Mouse (Mus musculus) hematopoietic stem cell, adult 5-6 weeks (primary cell): Measurements from ENCODE around the gene Pltp. TPM values are rescaled to one million over a fixed set of nuclear protein-coding genes. Genes with fewer than 3 reads are reported as not detected.

Source experiments
- ATAC-seq, 2 experiments: fragments of 125-278 bp in 1 of 2; replicated peaks in 1 of 2; 2 replicates each; pipeline ENCODE4 v1.8.0; 2016 to 2017; ENCODE audit warnings: inconsistent platforms in 2 of 2, mild to moderate bottlenecking in 2 of 2, moderate number of reproducible peaks in 2 of 2, low read depth in 1 of 2, moderate TSS enrichment in 1 of 2; ENCODE audit not compliant: low FRiP score in 2 of 2, poor library complexity in 2 of 2, severe bottlenecking in 2 of 2, insufficient read depth in 1 of 2, low TSS enrichment in 1 of 2
- total RNA-seq: library from RNA; stranded (forward); fragments of 172-1452, 232-1000 nt; gene quantifications from 2 replicates; pipeline ENCODE4 v1.2.3, GENCODE M21; 2017

Gene Pltp
- total RNA-seq, result 0.55 and 0.56 TPM in 2 replicates

DNA sequence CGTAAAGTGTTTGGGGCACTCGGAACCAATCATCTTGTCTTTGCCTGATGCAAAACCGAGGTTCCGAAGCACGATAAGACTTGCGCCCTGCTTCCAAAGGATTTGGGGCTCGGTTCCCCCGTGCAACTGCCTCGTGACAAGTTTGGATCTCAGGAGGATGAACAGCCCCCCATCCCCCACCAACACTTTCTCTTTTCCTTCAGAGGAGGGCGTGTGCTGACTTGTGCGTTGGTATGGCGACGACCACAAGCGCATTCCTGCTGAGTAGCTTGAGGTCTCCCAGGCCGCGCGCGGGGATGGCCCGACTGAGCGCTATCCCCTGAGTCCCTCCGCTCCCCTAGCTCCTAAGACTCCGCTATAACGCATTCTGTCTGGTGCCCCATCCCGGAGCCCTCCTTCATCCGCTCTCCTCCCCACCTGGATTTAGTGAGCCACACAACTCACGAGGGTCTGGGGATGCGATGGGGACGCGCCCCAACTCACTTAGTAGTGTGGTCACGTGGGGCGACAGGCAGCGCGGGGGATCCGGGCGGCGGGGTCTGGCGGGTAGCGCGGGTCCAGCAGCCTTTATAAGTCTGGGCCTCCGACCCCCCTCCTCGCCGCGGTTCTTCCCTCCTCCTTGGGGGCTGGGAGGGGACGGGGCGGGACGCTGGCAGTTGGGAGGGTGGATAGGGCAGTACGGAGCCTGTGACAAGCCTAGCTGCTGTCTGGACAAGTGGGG is at the start of gene Pltp:
TSS of gene Pltp (minus strand) at position 611 of the 721 bp plus-strand sequence.
- peak; percentile 59 to 64; a peak in 3 of 4 replicates for ATAC-seq

DNA sequence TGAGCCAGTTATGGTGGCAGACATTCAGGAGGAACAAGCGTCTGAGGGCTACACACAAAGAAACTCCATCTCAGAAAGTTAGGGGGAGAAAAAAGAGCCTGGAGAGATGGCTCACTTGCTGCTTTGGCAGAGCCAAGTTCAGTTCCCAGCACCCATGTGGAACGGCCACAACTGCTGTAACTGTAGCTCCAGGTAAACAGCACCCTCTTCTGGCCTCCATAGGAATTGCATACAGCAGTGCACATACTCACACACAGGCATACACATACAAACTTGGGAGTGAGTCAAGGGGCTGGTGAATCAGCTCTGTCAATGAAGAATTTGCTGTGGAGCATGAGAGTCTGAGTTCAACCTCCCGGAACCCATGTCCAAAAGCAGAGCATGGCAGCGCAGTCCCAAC is 48.6 kb upstream of the Pltp start:
- ATAC-seq, result no peak

DNA sequence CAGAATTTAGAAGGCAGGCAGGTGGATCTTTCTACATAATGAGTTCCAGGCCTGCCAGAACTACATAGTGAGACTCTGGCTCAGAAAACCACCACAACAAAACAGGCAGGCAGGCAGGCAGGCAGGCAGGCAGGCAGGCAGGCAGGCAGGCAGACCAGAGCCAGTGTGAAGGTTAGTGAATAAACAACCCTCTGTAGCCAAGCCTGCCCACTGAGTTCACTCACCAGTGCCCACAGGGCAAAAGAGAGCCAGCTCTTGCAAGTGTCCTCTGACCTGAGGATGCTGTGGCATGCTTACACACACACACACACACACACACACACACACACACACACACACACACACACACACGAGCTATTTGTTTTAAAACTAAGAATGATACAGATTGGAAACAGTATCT is 46.0 kb upstream of the Pltp start:
- no peak for ATAC-seq

DNA sequence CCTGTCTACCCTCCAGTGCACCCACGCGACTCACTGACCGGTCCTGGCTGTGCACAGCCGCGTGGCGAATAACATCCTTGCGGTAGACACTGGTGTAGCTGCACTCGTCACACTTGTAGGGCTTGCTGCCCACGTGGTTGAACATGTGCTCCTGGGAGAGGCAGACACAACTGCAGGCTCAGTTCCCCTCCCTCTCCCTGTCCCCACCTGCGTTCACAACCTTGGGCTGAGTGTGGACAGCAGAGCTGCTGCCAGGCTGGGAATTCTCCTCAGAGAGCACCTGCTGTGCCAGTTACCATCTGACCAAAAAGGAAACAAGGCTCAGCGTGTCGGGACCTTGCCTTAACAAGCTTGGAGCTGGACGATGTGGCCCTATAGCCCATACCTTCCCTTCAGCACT is 43.9 kb upstream of the Pltp start:
- no peak for ATAC-seq

DNA sequence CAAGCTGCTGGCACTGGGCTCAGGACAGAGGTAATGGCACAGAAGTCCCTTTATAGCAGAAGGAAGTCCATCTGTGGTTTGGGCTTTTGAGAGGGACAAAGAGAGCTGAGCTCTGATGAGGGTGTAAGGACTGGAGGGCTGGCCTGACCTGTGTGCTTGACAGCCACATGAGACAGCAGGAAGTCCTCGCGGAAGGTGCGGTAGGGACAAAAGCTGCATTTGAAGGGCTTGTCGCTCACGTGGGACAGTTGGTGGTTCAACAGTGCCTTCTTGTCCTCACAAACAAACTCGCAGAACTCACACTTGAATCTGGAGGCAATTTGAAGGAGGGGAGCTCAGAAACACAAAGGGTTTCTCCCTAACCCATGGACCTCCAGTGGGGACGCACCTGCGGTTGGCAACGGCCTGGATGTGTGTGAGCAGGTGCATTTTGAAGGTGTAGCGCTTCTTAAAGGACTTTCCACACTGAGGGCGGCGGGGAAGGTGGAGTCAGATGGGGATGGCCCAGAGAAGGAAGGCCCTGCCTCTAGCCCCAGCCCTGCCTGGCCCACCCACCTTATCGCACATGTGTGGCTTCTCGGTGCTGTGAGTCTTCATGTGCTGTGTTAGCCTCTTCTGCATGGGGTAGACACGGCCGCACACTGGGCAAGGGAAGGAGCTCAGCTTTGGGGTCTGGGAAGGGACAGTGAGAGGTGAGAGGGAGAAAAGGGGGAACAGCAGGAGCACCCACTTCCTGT is 42.4 kb upstream of the Pltp start:
- no peak for ATAC-seq

DNA sequence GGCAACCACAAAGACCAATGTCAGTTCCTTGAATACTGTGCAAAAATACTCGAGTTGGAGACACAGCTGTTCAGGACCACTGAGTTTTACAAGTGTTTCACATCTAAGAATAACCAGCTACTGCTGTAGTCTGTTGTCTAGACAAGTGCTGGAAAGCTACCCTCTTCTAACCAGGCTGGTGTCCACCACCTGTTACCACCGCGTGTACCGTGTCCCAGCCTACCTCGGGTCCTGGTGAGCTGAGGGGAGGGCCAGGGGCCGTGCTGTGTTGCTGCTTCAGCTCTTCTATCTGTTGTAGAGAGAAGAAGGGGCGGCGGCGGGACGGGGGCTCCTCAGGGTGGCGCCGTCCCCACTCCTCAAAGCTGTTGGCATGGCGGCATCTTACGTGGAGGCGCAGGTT is 41.5 kb upstream of the Pltp start:
- ATAC-seq, result no peak

DNA sequence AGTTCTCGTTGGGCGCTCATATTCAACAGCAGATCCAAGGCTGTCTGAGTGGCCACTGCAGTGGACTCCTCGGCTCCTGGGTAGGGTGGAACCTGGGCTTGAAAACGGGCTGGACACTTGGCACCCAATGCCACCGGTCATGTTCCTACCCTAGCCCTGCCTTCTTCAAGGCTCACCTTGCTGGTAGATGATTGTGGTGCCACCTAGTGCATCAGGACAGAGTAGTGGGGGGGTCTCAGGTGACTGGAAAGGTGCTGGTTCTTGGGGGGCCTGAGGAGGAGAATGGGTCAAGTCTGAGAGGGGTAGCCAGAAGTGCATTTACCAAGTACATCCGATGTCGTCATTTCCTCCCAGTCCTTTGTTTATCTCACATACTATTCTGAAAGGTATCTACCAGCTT is 40.5 kb upstream of the Pltp start:
- ATAC-seq, result no peak

DNA sequence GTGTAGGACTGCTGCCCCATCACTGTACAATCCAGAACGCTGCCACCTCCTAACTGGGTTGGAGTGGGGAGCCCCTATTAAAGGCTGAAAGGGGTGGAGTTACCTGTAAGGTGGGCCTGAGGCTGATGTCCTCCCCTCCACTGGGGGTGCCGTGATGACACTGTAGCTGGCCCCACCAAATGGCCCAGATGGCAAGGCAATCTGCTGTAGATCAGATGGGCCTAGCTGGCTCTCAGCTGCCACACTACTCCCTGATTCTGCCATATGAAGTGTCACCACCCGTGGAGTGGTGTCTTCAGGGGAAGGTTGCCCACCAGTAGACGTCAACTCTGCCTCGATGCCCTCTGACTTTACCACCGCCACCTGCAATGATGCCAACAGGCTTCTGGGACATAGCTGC is 38.4 kb upstream of the Pltp start:
- no peak for ATAC-seq

DNA sequence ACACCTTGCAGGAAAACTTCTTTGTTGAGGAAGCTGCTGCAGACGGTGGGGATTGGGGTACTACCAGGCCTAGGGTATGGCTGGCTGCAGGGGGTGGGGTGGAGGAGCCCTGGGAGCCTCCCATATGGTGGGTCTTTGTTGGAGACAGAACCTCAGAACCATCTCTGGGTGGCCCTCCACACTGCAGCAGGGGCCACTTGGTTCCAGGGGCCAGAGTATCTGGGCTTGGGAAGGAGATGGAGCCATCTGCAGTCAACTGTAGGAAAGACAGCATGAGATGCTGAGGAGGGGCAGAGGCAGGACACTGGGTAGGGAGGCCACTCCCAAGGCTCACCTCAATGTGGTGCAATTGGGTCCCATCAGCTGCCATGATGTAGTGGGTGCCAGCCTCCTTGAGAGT is 37.1 kb upstream of the Pltp start:
- ATAC-seq, result no peak

DNA sequence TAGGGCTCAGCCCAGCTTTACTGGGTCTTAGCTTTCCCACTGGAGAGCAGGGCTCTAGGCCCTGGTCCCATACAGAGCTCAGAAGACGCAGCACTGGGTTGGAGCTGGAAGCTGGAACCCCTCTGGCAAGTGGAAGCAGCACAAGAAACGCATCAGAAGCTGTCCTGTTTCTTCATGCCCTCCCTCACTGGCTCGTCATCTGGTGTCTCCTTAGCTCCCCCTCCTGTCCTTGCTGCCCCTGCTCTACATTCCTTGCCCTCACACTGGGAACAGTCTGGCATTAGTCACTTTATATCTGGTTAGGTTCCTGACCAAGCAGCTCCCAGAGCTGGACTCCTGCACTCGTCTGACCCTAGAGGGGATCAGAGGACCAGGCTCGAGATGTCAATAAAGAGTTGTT is 36.5 kb upstream of the Pltp start:
- ATAC-seq, result no peak

DNA sequence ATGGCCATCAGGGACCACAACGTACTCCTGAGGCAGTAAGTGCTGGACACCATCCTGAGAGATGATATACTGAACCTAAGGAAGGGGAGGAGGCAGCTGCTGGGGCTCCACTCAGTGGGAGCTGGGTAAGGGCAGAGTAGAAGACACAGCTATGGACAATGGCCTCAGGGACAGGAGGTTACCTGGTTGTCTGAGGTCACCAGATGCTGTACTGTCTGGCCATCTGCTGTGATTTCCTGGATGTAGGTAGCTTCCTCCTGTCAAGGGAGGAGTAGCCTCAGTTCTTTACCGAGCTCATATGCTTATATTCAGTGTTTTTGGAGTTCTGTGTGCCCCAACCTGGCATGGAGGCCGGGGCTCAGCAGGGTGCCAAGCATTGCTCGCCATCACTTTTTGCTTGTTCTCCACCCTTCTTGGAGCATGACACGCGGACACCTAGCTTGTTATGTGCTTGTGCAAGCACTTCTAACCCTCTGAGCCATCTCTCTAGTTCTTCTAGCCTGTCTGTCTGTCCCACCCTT is 35.2 kb upstream of the Pltp start:
- no peak for ATAC-seq

DNA sequence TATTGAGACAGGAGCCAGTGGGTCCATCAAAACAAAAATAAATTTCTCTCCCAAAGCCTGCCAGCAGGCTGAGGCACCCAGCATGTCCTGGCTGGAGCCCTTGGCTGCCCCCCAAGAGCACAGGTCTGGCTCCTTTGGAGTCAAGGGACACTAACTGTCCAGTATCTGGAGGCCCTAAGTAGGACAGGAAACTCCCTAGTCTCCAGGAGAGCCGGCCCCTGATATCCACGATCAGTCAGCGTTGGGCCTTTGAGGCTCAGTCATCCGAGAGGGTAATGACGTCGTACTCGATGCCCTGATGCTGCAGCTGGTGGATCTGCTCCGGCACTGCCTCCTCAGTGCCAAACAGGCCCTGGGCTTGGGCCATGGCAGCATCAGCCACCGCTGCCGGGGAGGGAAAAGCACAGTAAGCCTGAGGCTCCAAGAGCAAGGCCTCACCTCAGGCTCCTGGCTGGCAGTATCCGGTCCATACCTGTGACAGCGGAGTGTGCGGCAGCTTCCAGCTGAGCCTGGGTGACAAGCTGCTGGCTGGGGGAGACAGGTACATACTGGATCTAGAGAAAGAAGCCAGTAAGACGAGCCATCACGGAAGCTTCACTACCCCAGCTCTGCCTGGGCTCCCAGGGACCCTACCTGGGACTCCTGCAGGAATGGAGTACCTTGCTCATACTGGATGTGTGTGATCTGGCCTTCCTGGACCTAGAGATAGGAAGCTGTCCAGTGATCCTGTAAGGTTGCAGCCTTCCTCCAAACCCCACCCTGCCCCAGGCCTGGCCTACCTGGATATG is 34.6 kb upstream of the Pltp start:
- no peak for ATAC-seq

DNA sequence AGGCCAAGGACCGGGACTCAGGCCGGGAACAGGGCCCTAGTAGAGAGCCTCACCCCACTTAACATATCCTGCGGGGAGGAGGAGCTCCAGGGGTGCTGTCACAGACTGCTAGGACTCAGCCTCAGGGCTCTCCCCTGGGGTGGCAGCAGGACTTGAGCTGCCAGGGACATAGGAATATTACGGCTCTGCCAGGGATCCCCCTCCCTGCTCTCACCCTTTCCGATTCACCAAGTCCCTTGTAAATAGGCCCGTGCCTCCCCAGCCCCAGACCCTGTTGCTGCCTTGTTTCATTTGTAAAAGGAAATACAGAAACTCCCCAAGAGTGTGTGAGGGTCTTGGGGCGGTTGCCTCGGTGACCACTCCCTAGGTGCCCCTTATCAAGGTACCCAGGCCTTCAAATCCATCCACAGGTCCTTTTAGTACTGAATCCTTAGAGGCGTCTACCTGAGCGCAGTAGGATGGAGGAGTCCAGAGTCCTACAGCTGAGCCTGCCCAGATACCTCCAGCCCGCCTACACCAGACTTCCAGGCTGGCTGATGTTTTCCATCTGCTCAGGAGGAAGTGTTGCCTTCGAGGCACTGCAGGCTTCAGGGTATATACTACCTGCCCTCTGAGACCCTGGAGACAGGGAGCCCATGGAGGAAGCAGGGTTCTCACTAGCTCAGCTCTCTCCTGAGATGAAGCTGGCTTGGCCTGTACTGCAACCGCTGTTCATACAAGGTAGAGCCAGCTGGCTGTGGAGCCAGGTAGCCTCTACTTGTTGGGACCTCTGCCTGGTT is 33.7 kb upstream of the Pltp start:
- no peak for ATAC-seq

DNA sequence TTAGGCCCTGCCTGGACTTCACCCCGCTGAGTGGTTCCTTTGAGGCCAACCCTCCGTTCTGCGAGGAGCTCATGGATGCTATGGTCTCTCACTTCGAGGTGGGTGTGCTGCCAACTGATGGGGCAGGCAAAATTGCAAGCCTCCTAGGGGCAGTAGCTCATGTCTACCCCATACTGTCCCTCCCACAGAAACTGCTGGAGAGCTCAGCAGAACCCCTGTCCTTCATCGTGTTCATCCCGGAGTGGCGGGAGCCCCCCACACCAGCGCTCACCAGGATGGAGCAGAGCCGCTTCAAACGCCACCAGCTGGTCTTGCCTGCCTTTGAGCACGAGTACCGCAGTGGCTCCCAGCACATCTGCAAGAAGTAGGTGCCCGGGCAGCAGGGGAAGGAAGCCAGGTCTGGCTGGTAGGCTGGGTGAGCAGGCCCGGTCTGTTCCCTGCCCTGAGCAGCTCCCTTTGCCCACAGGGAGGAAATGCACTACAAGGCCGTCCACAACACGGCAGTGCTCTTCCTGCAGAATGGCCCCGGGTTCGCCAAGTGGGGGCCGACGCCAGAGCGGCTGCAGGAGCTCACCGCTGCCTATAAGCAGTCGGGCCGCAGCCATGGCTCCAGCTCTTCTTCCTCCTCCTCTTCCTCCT is 33.0 kb upstream of the Pltp start:
- no peak for ATAC-seq

DNA sequence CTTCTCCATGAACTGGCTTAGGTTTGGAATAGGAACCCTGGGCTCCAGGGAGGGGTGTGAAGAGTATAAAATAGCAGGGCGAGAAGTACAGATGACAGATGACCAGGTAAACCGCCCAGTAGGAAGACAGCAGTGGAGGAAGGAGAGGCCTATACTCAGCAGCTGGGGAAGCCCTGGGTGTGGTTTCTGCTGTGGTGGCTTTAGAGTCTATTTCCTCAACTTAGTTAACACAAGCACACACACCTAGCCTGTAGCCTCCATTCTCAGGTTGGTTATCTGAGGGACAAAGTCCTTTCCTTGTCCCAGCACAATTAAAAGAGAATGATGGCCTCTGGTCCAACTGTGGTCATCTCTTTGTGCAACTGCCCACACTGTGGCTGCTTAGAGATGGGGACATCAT is 32.4 kb upstream of the Pltp start:
- no peak for ATAC-seq

DNA sequence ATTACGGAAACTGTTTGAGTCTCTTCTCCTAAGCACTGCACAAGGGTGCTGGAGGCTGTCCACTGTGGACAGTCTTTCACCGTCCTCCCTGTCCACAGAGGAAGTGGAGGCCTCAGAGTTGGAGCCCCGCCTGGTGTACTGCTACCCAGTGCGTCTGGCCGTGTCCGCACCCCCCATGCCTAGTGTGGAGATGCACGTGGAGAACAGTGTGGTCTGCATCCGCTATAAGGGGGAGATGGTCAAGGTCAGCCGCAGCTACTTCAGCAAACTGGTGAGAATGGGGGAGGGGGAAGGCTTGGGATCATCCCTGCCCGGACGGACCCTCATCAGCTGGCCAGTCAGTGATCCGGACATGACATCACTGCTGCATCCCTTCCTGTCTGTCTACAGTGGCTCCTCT is 31.5 kb upstream of the Pltp start:
- no peak for ATAC-seq

DNA sequence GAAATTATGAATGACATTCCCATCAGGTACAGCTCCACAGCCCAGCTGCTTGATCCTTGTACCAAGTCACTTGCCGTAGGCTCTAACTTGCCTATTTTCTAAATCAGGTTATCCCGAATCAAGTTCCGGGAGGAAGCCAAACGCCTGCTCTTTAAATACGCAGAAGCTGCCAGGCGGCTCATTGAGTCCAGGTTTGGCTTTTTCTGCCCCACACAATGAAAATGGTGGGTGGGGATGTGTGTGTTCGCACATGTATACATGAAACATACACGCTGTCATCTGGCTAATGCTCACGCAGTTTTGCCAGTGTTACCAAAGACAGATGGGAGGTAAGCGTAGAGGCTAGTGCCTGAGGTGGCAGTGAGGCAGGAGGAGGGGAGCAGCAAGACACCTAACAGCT is 29.1 kb upstream of the Pltp start:
- ATAC-seq, result no peak
